Mouse (Mus musculus): ENCODE data around the gene Dnajb4.

GRCm38 (mm10) chr3:152186106-152186505 lies 24.0 kb downstream of the Dnajb4 start:
- no peak for TF ChIP-seq POLR2A (IDR thresholded peaks at IDR 0.05; ENCODE audit: borderline replicate concordance, extremely low read depth, low read depth, low read length)
- no peak for TF ChIP-seq CTCF (IDR thresholded peaks at IDR 0.05; ENCODE audit: insufficient read depth, low read length)
